Mouse (Mus musculus): ENCODE measurements at regions not wholly inside any gene's neighbourhood (a gene's known extent, or its start where the extent isn't known, plus 50 kb on each side); places are given as distances from the start of the nearest gene placed in this dataset.

DNA sequence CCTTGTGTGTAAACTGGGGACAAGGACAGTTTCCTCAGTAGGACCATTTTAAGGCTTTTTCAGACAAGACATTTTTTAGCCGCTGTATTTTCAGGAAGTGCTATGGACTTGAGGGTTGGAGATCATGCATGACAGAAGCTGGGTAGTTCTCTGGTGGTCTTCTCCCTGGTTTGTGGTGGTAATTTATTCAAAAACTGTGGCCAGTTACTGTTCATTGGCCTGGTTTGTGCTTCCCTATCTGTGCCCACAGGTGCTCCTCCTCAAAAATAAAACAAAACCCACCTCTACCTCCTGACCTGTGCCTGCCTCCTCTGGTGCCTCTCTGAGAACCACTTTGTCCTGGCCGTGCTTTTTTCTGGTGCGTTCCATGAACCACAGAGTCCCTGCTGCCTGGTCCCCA is 177.3 kb upstream of the Mrps10 start:
- ATAC-seq = no peak
- H3K27ac ChIP-seq = no peak overlapping the region
- peaks cover 17% of the 10 kb centered on the region for H3K4me1 ChIP-seq (replicated peaks)
- peaks cover 5% of the 10 kb centered on the region; the same call in 1 of the 2 replicates for H3K9me3 ChIP-seq
- H3K36me3 ChIP-seq = peaks cover 17% of the 10 kb centered on the region
- no peak overlapping the region for H3K4me2 ChIP-seq (replicated peaks)
- H3K27me3 ChIP-seq = no peaks in the 10 kb centered on the region
- H3K4me3 ChIP-seq (replicated peaks) = no peak overlapping the region
- WGBS = 93% methylated on average over 3 of the region's 3 CpGs
- H3K9ac ChIP-seq (replicated peaks) = no peak overlapping the region

DNA sequence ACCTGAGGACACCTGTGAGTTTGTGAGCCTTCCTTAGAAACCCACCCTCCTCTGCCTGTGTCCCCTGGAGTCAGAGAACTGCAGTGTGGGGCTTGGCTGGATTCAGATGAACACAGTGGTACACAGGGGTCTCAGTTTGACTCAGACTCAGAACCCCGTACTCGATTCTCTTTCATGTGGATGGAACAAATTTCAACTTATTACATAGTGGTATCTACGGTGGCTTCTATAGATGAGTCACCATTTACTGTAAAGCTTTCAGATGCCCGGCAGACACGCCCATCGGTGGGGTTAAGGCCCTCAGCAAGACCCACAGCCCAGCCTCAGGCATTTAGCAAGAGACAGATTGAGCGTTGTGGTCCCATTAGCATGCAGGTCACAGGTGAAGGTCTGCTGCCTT is 178.9 kb upstream of the Mrps10 start:
- Histone ChIP-seq H3K4me3 (replicated peaks) (no peak overlapping the region), H3K4me2 (replicated peaks) (no peak overlapping the region), H3K9me3 (peaks cover 3% of the 10 kb centered on the region; the same call in 1 of the 2 replicates), H3K27me3 (no peaks in the 10 kb centered on the region), H3K9ac (replicated peaks) (no peak overlapping the region), H3K27ac (no peak overlapping the region), H3K4me1 (replicated peaks) (peaks cover 14% of the 10 kb centered on the region), H3K36me3 (peaks cover 10% of the 10 kb centered on the region; the same call in 1 of the 2 replicates)
- ATAC-seq = no peak
- WGBS = 83% methylated on average over 7 of the region's 7 CpGs

DNA sequence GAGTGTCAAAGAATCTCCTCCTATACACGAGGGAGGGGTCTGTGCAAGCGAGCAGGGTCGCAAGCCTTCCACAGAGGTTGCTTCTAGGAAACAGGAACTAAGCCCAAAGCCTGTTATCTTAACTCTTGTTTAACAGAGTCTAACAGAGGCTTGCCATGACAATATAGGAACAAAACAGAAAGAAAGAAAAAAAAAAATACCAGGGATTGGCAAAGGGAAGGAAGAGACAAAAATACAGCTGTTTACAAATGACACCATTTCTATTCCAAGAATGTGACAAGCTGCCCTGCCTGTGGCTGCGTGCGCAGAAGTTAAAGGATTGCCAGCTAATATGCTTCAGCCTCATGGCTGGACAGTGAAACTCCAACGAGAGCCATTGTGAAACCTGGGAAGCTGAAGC is 173.8 kb upstream of the Ubr2 start:
- no peak overlapping the region for H3K27ac ChIP-seq
- ATAC-seq = no peak
- no peaks in the 10 kb centered on the region for H3K9me3 ChIP-seq
- H3K4me3 ChIP-seq (replicated peaks) = no peak overlapping the region
- 0 out of 2 replicates have a peak, but pooled peaks cover 3% of the 10 kb centered on the region for H3K36me3 ChIP-seq
- no peak overlapping the region for H3K4me2 ChIP-seq (replicated peaks)
- H3K27me3 ChIP-seq = no peaks in the 10 kb centered on the region
- peaks cover 9% of the 10 kb centered on the region for H3K4me1 ChIP-seq (replicated peaks)
- 89% methylated on average over 6 of the region's 6 CpGs for WGBS
- no peak overlapping the region for H3K9ac ChIP-seq (replicated peaks)

- no peaks in the 10 kb centered on the region for H3K9me3 ChIP-seq
- H3K27ac ChIP-seq = no peak overlapping the region
- peaks cover 28% of the 10 kb centered on the region for H3K4me1 ChIP-seq (replicated peaks)
- no peak overlapping the region for H3K4me2 ChIP-seq (replicated peaks)
- 63% methylated on average over 6 of the region's 6 CpGs for WGBS
- H3K36me3 ChIP-seq = 0 out of 2 replicates have a peak, but pooled peaks cover 3% of the 10 kb centered on the region
- no peaks in the 10 kb centered on the region for H3K27me3 ChIP-seq
- no peak for ATAC-seq
- H3K9ac ChIP-seq (replicated peaks) = no peak overlapping the region
- H3K4me3 ChIP-seq (replicated peaks) = no peak overlapping the region
Measured at GRCm38 (mm10) chr17:47182118-47182517, 171.8 kb upstream of the Ubr2 start.

DNA sequence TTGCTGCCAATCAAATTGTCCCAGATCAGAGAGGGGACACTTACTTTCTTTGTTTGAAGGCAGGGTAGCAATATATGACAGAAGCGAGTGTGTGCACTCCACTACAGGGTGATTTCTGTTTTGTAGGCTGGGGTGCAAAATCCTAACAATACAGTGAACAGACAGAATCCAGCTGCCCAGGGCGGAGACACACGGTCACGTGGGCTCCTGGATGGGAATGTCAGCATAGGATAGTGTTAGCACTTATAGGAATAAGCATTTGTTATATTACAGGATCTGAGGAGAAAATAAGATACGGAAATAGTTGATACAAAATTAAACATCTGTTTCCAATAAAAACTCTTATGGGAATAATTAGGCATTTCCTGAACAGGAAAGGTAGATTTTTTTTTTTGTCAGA is 169.1 kb upstream of the Ubr2 start:
- H3K4me1 ChIP-seq (replicated peaks) = peaks cover 32% of the 10 kb centered on the region
- no peak overlapping the region for H3K4me2 ChIP-seq (replicated peaks)
- WGBS = 85% methylated on average over 5 of the region's 5 CpGs
- H3K36me3 ChIP-seq = 0 out of 2 replicates have a peak, but pooled peaks cover 6% of the 10 kb centered on the region
- no peak overlapping the region for H3K9ac ChIP-seq (replicated peaks)
- H3K4me3 ChIP-seq (replicated peaks) = no peak overlapping the region
- no peaks in the 10 kb centered on the region for H3K9me3 ChIP-seq
- H3K27ac ChIP-seq = 0 out of 2 replicates have a peak overlapping the region, but pooled peaks have one; percentile 39
- no peaks in the 10 kb centered on the region for H3K27me3 ChIP-seq
- no peak for ATAC-seq

- Histone ChIP-seq H3K36me3 (0 out of 2 replicates have a peak, but pooled peaks cover 6% of the 10 kb centered on the region), H3K9me3 (no peaks in the 10 kb centered on the region), H3K27me3 (no peaks in the 10 kb centered on the region), H3K4me3 (replicated peaks) (no peak overlapping the region), H3K27ac (peak overlapping the region; percentile 39), H3K4me2 (replicated peaks) (no peak overlapping the region), H3K4me1 (replicated peaks) (peaks cover 32% of the 10 kb centered on the region), H3K9ac (replicated peaks) (no peak overlapping the region)
- ATAC-seq = no peak
- WGBS = 81% methylated on average over 5 of the region's 5 CpGs
Measured at GRCm38 (mm10) chr17:47178705-47179104, 168.3 kb upstream of the Ubr2 start.

DNA sequence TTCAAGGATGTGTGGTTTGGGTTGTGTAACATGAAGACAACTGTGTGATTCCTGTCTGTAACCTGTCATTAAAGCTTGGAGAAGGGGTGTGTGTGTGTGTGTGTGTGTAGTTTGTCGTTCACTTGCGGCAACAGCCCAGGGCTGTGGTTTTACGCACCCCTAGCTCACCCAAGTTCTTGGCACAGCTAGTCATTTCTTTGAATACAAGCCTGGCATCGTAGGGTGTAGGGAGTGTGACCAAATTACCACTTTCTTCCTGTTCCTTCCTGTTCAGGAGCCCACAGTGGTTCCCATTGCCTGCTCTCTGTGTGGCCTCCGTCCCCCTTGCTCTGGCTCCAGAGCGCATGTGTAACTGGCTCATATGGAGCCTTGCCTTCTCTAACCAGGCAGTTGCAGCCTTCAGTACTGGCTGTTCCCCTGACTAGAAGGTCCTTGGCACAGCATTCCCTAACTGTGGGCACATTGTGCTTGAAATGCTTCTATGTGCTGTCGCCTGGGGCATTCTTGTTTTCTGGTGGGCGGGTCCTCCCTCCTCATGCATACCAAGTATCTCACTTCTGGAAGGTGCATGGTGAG is 167.4 kb upstream of the Ubr2 start:
- H3K4me1 ChIP-seq (replicated peaks) = peaks cover 32% of the 10 kb centered on the region
- no peak overlapping the region for H3K9ac ChIP-seq (replicated peaks)
- H3K4me2 ChIP-seq (replicated peaks) = no peak overlapping the region
- 0 out of 2 replicates have a peak, but pooled peaks cover 6% of the 10 kb centered on the region for H3K36me3 ChIP-seq
- no peaks in the 10 kb centered on the region for H3K27me3 ChIP-seq
- ATAC-seq = peak; percentile 32; the same call in 1 of the 2 replicates
- no peak overlapping the region for H3K27ac ChIP-seq
- 88% methylated on average over 8 of the region's 8 CpGs for WGBS
- H3K4me3 ChIP-seq (replicated peaks) = no peak overlapping the region
- no peaks in the 10 kb centered on the region for H3K9me3 ChIP-seq

DNA sequence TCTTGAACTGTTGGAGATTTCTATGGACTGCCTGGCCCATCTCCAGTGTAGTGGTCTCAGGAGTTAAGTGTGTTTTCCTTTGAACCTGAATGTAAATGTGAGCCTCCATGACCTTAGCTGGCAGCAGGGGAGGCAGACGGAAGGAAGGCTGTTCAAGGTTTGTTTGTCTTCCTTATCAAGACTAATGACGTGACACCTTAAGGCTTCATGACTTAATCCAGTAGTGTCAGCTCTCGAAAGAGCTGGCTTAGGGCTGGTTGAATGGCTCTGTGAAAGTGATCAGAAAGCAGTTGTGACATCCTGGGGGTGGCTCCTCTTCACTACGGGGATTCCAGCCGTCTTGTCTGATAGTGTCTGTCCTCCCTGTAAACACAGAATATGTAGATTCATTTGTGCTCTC is 166.0 kb upstream of the Ubr2 start:
- no peak overlapping the region for H3K9ac ChIP-seq (replicated peaks)
- no peaks in the 10 kb centered on the region for H3K27me3 ChIP-seq
- H3K27ac ChIP-seq = no peak overlapping the region
- 61% methylated on average over 5 of the region's 5 CpGs for WGBS
- no peak overlapping the region for H3K4me3 ChIP-seq (replicated peaks)
- peaks cover 27% of the 10 kb centered on the region for H3K4me1 ChIP-seq (replicated peaks)
- no peaks in the 10 kb centered on the region for H3K9me3 ChIP-seq
- no peak overlapping the region for H3K4me2 ChIP-seq (replicated peaks)
- H3K36me3 ChIP-seq = 0 out of 2 replicates have a peak, but pooled peaks cover 6% of the 10 kb centered on the region
- ATAC-seq = no peak

GRCm38 (mm10) chr17:47174748-47175215 is 164.4 kb upstream of the Ubr2 start:
- ATAC-seq = no peak

GRCm38 (mm10) chr17:47171801-47172200 is 161.4 kb upstream of the Ubr2 start:
- WGBS = 94% methylated on average over 5 of the region's 5 CpGs

More at GRCm38 (mm10) chr17:47174748-47175215, 164.4 kb upstream of the Ubr2 start:
- Histone ChIP-seq H3K27me3 (no peaks in the 10 kb centered on the region), H3K9ac (replicated peaks) (no peak overlapping the region), H3K4me2 (replicated peaks) (no peak overlapping the region), H3K27ac (no peak overlapping the region), H3K36me3 (0 out of 2 replicates have a peak, but pooled peaks cover 6% of the 10 kb centered on the region), H3K4me3 (replicated peaks) (no peak overlapping the region), H3K4me1 (replicated peaks) (peaks cover 27% of the 10 kb centered on the region), H3K9me3 (no peaks in the 10 kb centered on the region)
- WGBS = 87% methylated on average over 12 of the region's 12 CpGs

DNA sequence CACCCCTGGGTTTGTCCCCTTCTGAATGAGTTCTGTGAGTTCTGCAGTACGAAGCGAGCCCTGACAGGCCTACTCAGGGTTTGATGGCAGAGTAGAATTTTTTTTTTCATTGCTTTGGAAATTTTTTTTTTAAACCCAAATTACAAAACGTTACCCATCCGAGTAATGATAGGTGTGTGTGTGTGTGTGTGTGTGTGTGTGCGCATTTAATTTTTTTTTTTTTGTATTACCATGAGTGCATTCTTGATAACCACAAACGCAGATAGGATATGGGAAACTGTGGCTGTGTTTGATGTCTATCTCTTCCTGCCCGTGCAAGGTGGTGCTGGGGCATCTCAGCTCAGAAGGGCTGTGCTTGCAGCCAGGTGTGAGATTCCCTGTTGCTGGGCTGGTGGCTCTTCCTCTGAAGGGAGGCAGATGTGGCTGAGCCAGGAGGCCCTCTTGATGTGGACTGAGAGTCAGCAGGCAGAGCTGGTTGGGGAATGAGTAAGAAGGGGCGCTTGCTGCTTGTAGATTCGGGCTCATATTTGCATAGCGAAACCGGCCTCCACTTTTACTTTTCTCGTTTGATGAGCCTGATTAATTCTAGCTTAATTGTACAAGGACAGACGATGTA is 160.7 kb upstream of the Ubr2 start:
- no peak overlapping the region for H3K27ac ChIP-seq
- H3K9me3 ChIP-seq = no peaks in the 10 kb centered on the region
- no peak overlapping the region for H3K9ac ChIP-seq (replicated peaks)
- 93% methylated on average over 13 of the region's 13 CpGs for WGBS
- peaks cover 12% of the 10 kb centered on the region; the same call in 1 of the 2 replicates for H3K36me3 ChIP-seq
- peaks cover 34% of the 10 kb centered on the region for H3K4me1 ChIP-seq (replicated peaks)
- no peaks in the 10 kb centered on the region for H3K27me3 ChIP-seq
- no peak for ATAC-seq
- no peak overlapping the region for H3K4me2 ChIP-seq (replicated peaks)
- H3K4me3 ChIP-seq (replicated peaks) = no peak overlapping the region

More at GRCm38 (mm10) chr17:47171801-47172200, 161.4 kb upstream of the Ubr2 start:
- no peak overlapping the region for H3K27ac ChIP-seq
- H3K9ac ChIP-seq (replicated peaks) = no peak overlapping the region
- no peak for ATAC-seq
- peaks cover 32% of the 10 kb centered on the region for H3K4me1 ChIP-seq (replicated peaks)
- no peak overlapping the region for H3K4me3 ChIP-seq (replicated peaks)
- H3K36me3 ChIP-seq = peaks cover 12% of the 10 kb centered on the region; the same call in 1 of the 2 replicates
- no peaks in the 10 kb centered on the region for H3K27me3 ChIP-seq
- no peak overlapping the region for H3K4me2 ChIP-seq (replicated peaks)
- no peaks in the 10 kb centered on the region for H3K9me3 ChIP-seq

DNA sequence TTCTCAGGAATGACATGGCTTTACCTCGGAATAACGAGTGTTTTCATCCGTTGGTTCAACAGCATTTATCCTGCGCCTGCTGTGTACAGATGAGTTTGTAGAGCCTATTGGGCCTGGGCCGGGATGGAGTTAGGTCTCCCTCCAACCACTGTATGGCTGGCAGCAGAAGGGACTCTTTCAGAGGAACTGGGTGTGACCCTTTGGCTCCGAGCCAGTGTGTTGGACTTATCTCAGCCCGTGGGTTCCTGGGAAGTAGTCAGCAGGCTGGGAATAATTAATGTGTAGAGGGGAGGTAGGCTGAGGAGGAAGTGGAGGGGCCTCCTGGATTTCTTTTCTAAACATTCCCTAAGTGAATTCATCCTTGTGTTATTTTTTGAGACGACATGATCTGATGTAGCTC is 157.7 kb upstream of the Ubr2 start:
- Histone ChIP-seq H3K27ac (peak overlapping the region; percentile 39), H3K4me1 (replicated peaks) (peaks cover 38% of the 10 kb centered on the region), H3K36me3 (peaks cover 6% of the 10 kb centered on the region; the same call in 1 of the 2 replicates), H3K9ac (replicated peaks) (no peak overlapping the region), H3K4me2 (replicated peaks) (no peak overlapping the region), H3K4me3 (replicated peaks) (no peak overlapping the region), H3K27me3 (no peaks in the 10 kb centered on the region), H3K9me3 (no peaks in the 10 kb centered on the region)
- no peak for ATAC-seq
- WGBS = 69% methylated on average over 8 of the region's 8 CpGs

All from midbrain, embryonic 13.5 days (tissue).